Mouse (Mus musculus) liver, adult 2 months (tissue): ENCODE measurements around the gene 4930595M18Rik.

Source experiments
- CTCF ChIP-seq: fragments of 200-500 bp; IDR thresholded peaks from 2 replicates; pipeline ENCODE4 v1.5.1; 2011; ENCODE audit warnings: low read depth, low read length, control low read depth
- POLR2A ChIP-seq: fragments of 200-500 bp; IDR thresholded peaks from 2 replicates; pipeline ENCODE4 v1.6.1; 2011; ENCODE audit warnings: low read length, control low read depth; ENCODE audit not compliant: insufficient read depth; ENCODE audit errors: extremely low read depth

GRCm38 (mm10) chrX:81458021-81458420 is at the start of gene 4930595M18Rik:
- TF ChIP-seq CTCF (no peak), POLR2A (no peak)
